Mouse (Mus musculus) E14TG2a.4 (cell line): ENCODE measurements around the gene Ndufs7.

ENCODE experiments used
- CTCF ChIP-seq: conservative IDR thresholded peaks from 2 replicates; pipeline ENCODE4 v1.5.1; 2014; ENCODE audit warnings: low read length
- NANOG ChIP-seq: IDR thresholded peaks from 2 replicates; pipeline ENCODE4 v1.6.1; 2014; ENCODE audit warnings: borderline replicate concordance, low read length, mixed read lengths

DNA sequence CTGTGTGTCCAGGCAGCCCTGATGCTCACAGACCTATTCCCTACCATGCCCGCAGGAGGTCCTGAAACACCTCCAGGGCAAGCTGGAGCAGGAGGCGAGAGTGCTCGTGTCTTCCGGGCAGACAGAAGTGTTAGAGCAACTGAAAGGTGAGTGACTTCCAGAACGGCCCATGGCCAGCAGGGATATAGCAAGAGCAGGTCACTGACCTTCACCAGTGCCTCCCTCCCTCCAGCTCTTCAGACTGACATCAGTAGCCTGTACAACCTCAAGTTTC is 53.1 kb downstream of the Ndufs7 start:
- no peak for TF ChIP-seq CTCF
- TF ChIP-seq NANOG: no peak
